ENCODE assay signal across 17 mouse cellular contexts in genomic region chr15:88428441-88428840, GRCm38 (mm10).
DNase-seq lines count a peak whose midpoint lies in the region; ATAC-seq lines count a peak whose summit lies in the region.
"Had no signal": no experiment of that assay in that cellular context is flagged by ENCODE, and none has a peak within 500 bp of the region (broad histone marks: within the 10 kb centered on the region; RNA-seq: fewer than 3 reads in every experiment).

No protein-coding gene starts in this region.

- peak; percentile 32 for DNase-seq in hindbrain, embryonic 10.5 days (ENCODE audit: low spot score)
- DNase-seq in neural tube, embryonic 10.5 days (ENCODE audit: extremely low spot score, low spot score) = peak; percentile 32
- peak; percentile 59 for DNase-seq in embryonic facial prominence, embryonic 10.5 days (ENCODE audit: low spot score)
- DNase-seq in yolk sac, embryonic 10.5 days (ENCODE audit: low spot score) = peak; percentile 5
- DNase-seq in left cerebral cortex, postnatal 14 days (ENCODE audit: low spot score in 2 of 2) = no peak
- DNase-seq: adrenal gland, postnatal 10 days; cerebellum, adult 8-10 months; kidney, adult 11 months had no signal

- H3K4me3 ChIP-seq in hindbrain, embryonic 10.5 days = no peak overlapping the region
- H3K4me3 ChIP-seq in hindbrain, embryonic 12.5 days = no peak overlapping the region
- no peak overlapping the region for H3K4me3 ChIP-seq in neural tube, embryonic 15.5 days (replicated peaks)
- H3K4me3 ChIP-seq in embryonic facial prominence, embryonic 10.5 days = no peak overlapping the region
- no peak overlapping the region for H3K4me3 ChIP-seq in liver, embryonic 12.5 days
- H3K4me3 ChIP-seq: embryonic facial prominence, embryonic 12.5 days; limb, embryonic 12.5 days; neural tube, embryonic 13.5 days had no signal

- no peak for ATAC-seq in hindbrain, embryonic 12.5 days (ENCODE audit: low FRiP score)
- no peak for ATAC-seq in neural tube, embryonic 15.5 days (ENCODE audit: low FRiP score)
- ATAC-seq in liver, embryonic 12.5 days = no peak
- ATAC-seq: midbrain, embryonic 16.5 days had no signal

- 72% methylated on average over 7 of the region's 7 CpGs for WGBS in hindbrain, embryonic 10.5 days
- 72% methylated on average over 7 of the region's 7 CpGs for WGBS in hindbrain, embryonic 12.5 days
- whole genome bisulfite sequencing in neural tube, embryonic 15.5 days = 76% methylated on average over 7 of the region's 7 CpGs
- WGBS in embryonic facial prominence, embryonic 10.5 days = 66% methylated on average over 7 of the region's 7 CpGs
- 66% methylated on average over 7 of the region's 7 CpGs for WGBS in liver, embryonic 12.5 days (ENCODE audit: insufficient replicate concordance)

- H3K27ac ChIP-seq in hindbrain, embryonic 10.5 days = no peak overlapping the region
- no peak overlapping the region for H3K27ac ChIP-seq in hindbrain, embryonic 12.5 days
- no peak overlapping the region for H3K27ac ChIP-seq in neural tube, embryonic 15.5 days (replicated peaks)
- H3K27ac ChIP-seq in embryonic facial prominence, embryonic 10.5 days (replicated peaks) = no peak overlapping the region
- no peak overlapping the region for H3K27ac ChIP-seq in liver, embryonic 12.5 days
- H3K27ac ChIP-seq: embryonic facial prominence, embryonic 12.5 days; hindbrain, embryonic 14.5 days; limb, embryonic 12.5 days; macrophage; neural tube, embryonic 13.5 days had no signal

- H3K4me1 ChIP-seq in hindbrain, embryonic 10.5 days (replicated peaks) = no peaks in the 10 kb centered on the region
- H3K4me1 ChIP-seq in hindbrain, embryonic 12.5 days = no peaks in the 10 kb centered on the region
- H3K4me1 ChIP-seq in neural tube, embryonic 15.5 days = no peaks in the 10 kb centered on the region
- no peaks in the 10 kb centered on the region for H3K4me1 ChIP-seq in embryonic facial prominence, embryonic 10.5 days
- no peaks in the 10 kb centered on the region for H3K4me1 ChIP-seq in liver, embryonic 12.5 days
- H3K4me1 ChIP-seq: embryonic facial prominence, embryonic 12.5 days; limb, embryonic 12.5 days; neural tube, embryonic 13.5 days had no signal

- no peaks in the 10 kb centered on the region for H3K36me3 ChIP-seq in hindbrain, embryonic 10.5 days
- H3K36me3 ChIP-seq in hindbrain, embryonic 12.5 days = no peaks in the 10 kb centered on the region
- no peaks in the 10 kb centered on the region for H3K36me3 ChIP-seq in neural tube, embryonic 15.5 days
- no peaks in the 10 kb centered on the region for H3K36me3 ChIP-seq in embryonic facial prominence, embryonic 10.5 days (replicated peaks)
- no peaks in the 10 kb centered on the region for H3K36me3 ChIP-seq in liver, embryonic 12.5 days
- H3K36me3 ChIP-seq: embryonic facial prominence, embryonic 12.5 days; limb, embryonic 12.5 days; neural tube, embryonic 13.5 days had no signal

- H3K27me3 ChIP-seq in hindbrain, embryonic 10.5 days (ENCODE audit: insufficient read depth, poor library complexity, severe bottlenecking) = no peaks in the 10 kb centered on the region
- H3K27me3 ChIP-seq in hindbrain, embryonic 12.5 days = peaks cover 8% of the 10 kb centered on the region
- H3K27me3 ChIP-seq in neural tube, embryonic 15.5 days (replicated peaks) = no peaks in the 10 kb centered on the region
- no peaks in the 10 kb centered on the region for H3K27me3 ChIP-seq in embryonic facial prominence, embryonic 10.5 days (replicated peaks; ENCODE audit: low read depth, poor library complexity, severe bottlenecking)
- no peaks in the 10 kb centered on the region for H3K27me3 ChIP-seq in liver, embryonic 12.5 days (replicated peaks)
- H3K27me3 ChIP-seq: embryonic facial prominence, embryonic 12.5 days; limb, embryonic 12.5 days; neural tube, embryonic 13.5 days had no signal

- no peak overlapping the region for H3K4me2 ChIP-seq in hindbrain, embryonic 12.5 days (replicated peaks)
- no peak overlapping the region for H3K4me2 ChIP-seq in neural tube, embryonic 15.5 days
- no peak overlapping the region for H3K4me2 ChIP-seq in liver, embryonic 12.5 days
- H3K4me2 ChIP-seq: embryonic facial prominence, embryonic 12.5 days; hindbrain, embryonic 14.5 days; limb, embryonic 12.5 days; neural tube, embryonic 13.5 days had no signal

- peaks cover 4% of the 10 kb centered on the region for H3K9me3 ChIP-seq in hindbrain, embryonic 10.5 days
- H3K9me3 ChIP-seq in hindbrain, embryonic 12.5 days (replicated peaks) = peaks cover 3% of the 10 kb centered on the region; the same call in 1 of the 2 replicates
- peaks cover 3% of the 10 kb centered on the region; the same call in 1 of the 2 replicates for H3K9me3 ChIP-seq in neural tube, embryonic 15.5 days (replicated peaks)
- H3K9me3 ChIP-seq in embryonic facial prominence, embryonic 10.5 days = peaks cover 4% of the 10 kb centered on the region; the same call in 1 of the 2 replicates
- peaks cover 70% of the 10 kb centered on the region for H3K9me3 ChIP-seq in liver, embryonic 12.5 days (replicated peaks)
- H3K9me3 ChIP-seq: embryonic facial prominence, embryonic 12.5 days had no signal

- intact Hi-C loops in left cerebral cortex, postnatal 14 days (cut with DNase I) = no loop called here

- no peak overlapping the region for H3K9ac ChIP-seq in hindbrain, embryonic 12.5 days
- H3K9ac ChIP-seq in neural tube, embryonic 15.5 days (replicated peaks) = no peak overlapping the region
- H3K9ac ChIP-seq in liver, embryonic 12.5 days = no peak overlapping the region
- H3K9ac ChIP-seq: embryonic facial prominence, embryonic 12.5 days; hindbrain, embryonic 14.5 days; limb, embryonic 12.5 days; neural tube, embryonic 13.5 days had no signal

Comparison
In these comparisons a context has a peak if more than half of its experiments do, and no peak if none do; other contexts are left out.
1. DNase-seq: peak in hindbrain, embryonic 10.5 days (single experiment), neural tube, embryonic 10.5 days (single experiment), embryonic facial prominence, embryonic 10.5 days (single experiment) and yolk sac, embryonic 10.5 days (single experiment); none in left cerebral cortex, postnatal 14 days (0 of 2).